Mouse (Mus musculus): ENCODE results near the gene Cdc42bpb.

Cdc42bpb gene

GRCm38 (mm10) chr12:111386642-111387120, 9.2 kb upstream of the Cdc42bpb start:
- DNase-seq (ENCODE audit: low read depth, low spot score): no peak

- DNase-seq (ENCODE audit: low read depth, low spot score): no peak
These were observed 8.5 kb upstream of the Cdc42bpb start for GRCm38 (mm10) chr12:111385883-111386641.

- DNase-seq (ENCODE audit: low read depth, low spot score): no peak
These were observed 1.3 kb upstream of the Cdc42bpb start for GRCm38 (mm10) chr12:111378812-111379211.

DNA sequence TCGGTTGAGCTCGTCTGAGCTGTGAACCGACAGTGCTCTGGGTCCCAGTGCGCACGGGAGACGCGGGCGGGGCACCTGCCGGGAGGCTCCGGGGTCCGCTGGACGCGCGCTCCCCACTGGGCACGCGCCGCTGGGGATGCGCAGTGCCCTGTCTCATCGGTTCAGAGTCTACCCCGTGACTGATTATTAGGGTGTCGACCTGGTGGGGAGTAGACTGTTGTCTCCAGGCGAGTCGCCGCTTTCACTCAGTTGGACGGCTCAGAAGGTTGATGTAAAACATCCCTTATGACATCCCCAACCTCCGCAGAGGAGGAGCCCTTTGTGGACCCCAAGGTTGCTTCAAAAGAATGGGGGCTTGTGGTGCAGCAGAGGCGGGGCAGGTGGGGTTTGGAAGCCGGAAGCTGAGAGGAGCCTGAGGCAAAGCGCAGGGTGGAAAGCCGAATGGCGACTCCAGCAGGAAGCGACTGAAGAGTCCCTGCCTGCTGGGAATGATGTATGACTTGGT, 520 bp upstream of the Cdc42bpb start:
- DNase-seq (ENCODE audit: low read depth, low spot score): peak; percentile 32

- no peak for DNase-seq (ENCODE audit: low read depth, low spot score)
These were observed 639 bp downstream of the Cdc42bpb start for GRCm38 (mm10) chr12:111376826-111377331.

- no peak for DNase-seq (ENCODE audit: low read depth, low spot score)
These were observed 1.5 kb downstream of the Cdc42bpb start for GRCm38 (mm10) chr12:111376053-111376452.

GRCm38 (mm10) chr12:111375559-111375958, 2.0 kb downstream of the Cdc42bpb start:
- DNase-seq (ENCODE audit: low read depth, low spot score): no peak

GRCm38 (mm10) chr12:111374727-111375126, 2.8 kb downstream of the Cdc42bpb start:
- no peak for DNase-seq (ENCODE audit: low read depth, low spot score)

- no peak for DNase-seq (ENCODE audit: low read depth, low spot score)
These were observed 4.1 kb downstream of the Cdc42bpb start for GRCm38 (mm10) chr12:111373411-111373810.

GRCm38 (mm10) chr12:111371905-111372304, 5.6 kb downstream of the Cdc42bpb start:
- no peak for DNase-seq (ENCODE audit: low read depth, low spot score)

GRCm38 (mm10) chr12:111370249-111370648, 7.3 kb downstream of the Cdc42bpb start:
- no peak for DNase-seq (ENCODE audit: low read depth, low spot score)

- DNase-seq (ENCODE audit: low read depth, low spot score): no peak
These were observed 10.5 kb downstream of the Cdc42bpb start for GRCm38 (mm10) chr12:111367065-111367464.

DNA sequence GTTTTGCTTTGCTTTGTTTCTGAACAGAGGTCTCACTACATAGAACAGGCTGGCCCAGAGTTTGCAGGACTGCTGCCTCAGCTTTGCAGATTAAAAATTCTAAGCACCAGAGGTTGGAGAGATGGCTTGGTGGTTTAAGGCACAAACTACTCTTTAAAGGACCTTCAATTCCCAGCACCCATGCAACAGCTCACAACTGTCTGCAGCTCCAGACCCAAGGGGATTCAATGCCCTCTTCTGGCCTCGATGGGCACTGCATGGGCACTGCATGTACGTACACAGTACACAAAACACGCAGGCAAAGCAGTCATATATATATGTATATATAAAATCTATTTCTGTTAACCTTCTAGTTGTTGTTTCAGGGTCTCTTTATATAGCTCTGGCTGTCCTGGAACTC, 13.3 kb downstream of the Cdc42bpb start:
- no peak for DNase-seq (ENCODE audit: low read depth, low spot score)

GRCm38 (mm10) chr12:111361319-111362098, 16.0 kb downstream of the Cdc42bpb start:
- no peak for DNase-seq (ENCODE audit: low read depth, low spot score)

- DNase-seq (ENCODE audit: low read depth, low spot score): no peak
These were observed 16.8 kb downstream of the Cdc42bpb start for GRCm38 (mm10) chr12:111360671-111361070.

DNA sequence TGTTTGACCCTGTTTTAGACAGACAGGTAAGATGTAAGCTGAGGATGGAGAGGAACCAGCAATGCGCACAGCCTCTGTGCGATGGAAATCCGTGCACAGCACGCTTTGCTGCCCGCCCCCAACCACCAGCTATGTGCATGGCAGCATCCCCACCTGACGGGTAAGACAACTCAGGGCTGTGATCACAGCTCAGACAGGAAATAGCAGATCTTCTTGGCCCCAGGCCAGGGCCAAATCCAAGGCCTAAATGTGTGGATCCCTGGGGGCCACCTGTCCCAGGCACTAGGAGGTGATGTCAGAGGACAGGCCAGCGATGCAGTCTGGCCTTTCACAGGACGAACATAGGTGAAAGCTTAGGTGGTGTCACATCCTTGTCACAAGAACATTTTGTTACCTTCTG, 21.3 kb downstream of the Cdc42bpb start:
- DNase-seq (ENCODE audit: low read depth, low spot score): no peak

DNA sequence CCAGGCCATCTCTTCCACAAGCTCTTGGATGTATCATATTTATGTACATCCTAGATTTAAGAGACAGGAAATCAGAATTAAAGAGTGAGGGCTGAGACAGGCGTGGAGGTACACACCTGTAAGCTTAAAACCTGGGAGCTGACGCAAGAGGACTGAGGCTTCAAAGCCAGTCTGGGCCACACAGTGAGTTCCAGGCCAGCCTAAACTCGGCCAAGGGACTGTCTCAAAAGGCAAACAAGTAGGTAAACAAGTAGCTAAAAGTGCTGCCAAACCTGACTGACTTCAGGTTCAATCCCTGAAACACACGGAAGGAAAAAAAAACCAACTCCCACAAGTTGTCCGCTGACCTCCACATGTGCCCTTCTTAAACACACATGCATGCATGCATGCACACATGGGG, 23.4 kb downstream of the Cdc42bpb start:
- no peak for DNase-seq (ENCODE audit: low read depth, low spot score)

GRCm38 (mm10) chr12:111353439-111353915, 24.0 kb downstream of the Cdc42bpb start:
- DNase-seq (ENCODE audit: low read depth, low spot score): no peak

- no peak for DNase-seq (ENCODE audit: low read depth, low spot score)
These were observed 24.5 kb downstream of the Cdc42bpb start for GRCm38 (mm10) chr12:111353008-111353407.

- DNase-seq (ENCODE audit: low read depth, low spot score): no peak
These were observed 25.0 kb downstream of the Cdc42bpb start for GRCm38 (mm10) chr12:111352520-111352919.

DNA sequence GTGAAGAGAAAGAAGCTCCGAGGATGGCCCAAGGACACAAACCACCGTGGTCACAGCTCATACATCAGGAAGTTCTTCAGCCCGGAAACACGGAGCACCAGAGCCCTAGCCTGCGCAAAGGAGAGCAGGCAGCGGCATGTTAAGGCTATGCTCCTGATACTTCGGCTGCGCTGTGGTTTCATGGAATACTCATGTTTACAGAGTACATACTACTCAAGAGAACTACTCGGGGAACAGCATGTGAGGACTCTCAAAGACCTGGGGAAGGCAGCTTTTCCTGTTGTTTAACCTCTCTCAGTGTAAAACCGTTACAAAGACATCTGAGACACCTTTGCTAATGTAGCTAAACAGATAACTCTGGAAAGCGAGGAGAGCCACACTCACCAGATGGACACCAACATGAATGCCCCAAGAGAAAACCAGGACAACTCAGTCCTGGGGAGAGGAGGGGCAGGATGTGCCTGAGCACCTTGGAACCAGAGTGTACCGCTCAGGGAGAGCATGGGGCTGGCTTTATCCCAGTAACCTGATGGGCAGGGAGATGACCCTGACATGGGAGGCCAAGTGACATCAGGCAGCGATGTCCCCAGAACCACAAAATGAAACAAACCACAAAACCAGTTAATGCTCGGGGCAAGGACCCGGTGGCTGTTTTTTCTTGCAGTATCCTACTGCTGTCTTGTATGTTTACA, 27.8 kb downstream of the Cdc42bpb start:
- DNase-seq (ENCODE audit: low read depth, low spot score): no peak

DNA sequence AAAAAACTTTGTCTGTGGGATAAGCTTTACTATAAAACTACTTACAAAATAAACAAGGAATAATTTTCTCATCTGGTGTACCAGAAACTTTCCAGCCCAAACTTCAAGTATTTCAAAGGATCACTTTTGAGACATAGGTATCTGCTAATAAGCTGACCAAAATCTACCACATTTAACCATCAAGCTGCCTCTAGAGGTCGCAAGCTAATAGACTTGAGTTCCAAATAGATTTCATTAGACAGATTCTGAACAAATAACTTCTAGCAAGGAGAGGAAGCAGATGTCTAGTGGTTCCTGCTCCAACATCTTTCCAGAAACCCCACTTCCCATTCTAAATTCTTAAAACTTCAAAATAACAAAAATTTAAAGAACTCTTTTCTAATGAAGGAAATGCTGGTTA, 33.6 kb downstream of the Cdc42bpb start:
- DNase-seq (ENCODE audit: low read depth, low spot score): no peak

Measured in retina, adult 2 months (tissue).